Comparison of ENCODE assay signal across 21 mouse cellular contexts in the genomic region with DNA sequence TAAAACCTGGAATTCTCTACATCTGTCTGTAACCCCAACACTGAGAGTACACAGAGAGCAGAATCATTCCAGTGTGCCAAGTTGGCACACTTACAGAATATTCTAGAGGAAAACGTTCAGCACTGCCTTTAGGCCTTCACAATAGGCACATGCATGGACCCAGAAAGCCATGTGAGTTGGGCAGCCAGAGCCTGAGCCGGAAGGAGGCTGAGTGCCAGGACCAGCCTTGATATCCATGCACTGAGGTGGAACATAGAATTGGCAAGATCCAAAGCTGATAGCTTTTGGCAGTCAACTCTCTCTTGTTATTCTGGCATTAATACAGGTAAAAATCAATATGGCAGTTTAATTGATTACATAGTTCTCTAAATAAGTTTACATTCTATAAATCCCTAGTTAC. TPM values are rescaled to one million over a fixed set of nuclear protein-coding genes. Genes with fewer than 3 reads are reported as not detected.
DNase-seq lines count a peak whose midpoint lies in the region; ATAC-seq lines count a peak whose summit lies in the region.
"Had no signal": no experiment of that assay in that cellular context is flagged by ENCODE, and none has a peak within 500 bp of the region (broad histone marks: within the 10 kb centered on the region; RNA-seq: fewer than 3 reads in every experiment).

No protein-coding gene starts in this region.

- no peak for ATAC-seq in kidney, embryonic 15.5 days (replicated peaks; ENCODE audit: low FRiP score)
- ATAC-seq in megakaryocyte progenitor cell, adult 5-6 weeks (replicated peaks; ENCODE audit: poor library complexity): no peak
- ATAC-seq: forebrain, embryonic 14.5 days; hindbrain, embryonic 16.5 days had no signal

- H3K36me3 ChIP-seq in kidney, embryonic 15.5 days: no peaks in the 10 kb centered on the region
- H3K36me3 ChIP-seq: embryonic facial prominence, embryonic 10.5 days; forebrain, embryonic 10.5 days; heart, embryonic 10.5 days; hindbrain, embryonic 12.5 days had no signal

- H3K27me3 ChIP-seq in kidney, embryonic 15.5 days: no peaks in the 10 kb centered on the region
- H3K27me3 ChIP-seq: hindbrain, embryonic 12.5 days had no signal

- no peak overlapping the region for H3K9ac ChIP-seq in kidney, embryonic 15.5 days
- H3K9ac ChIP-seq: hindbrain, embryonic 12.5 days had no signal

- DNase-seq in kidney, adult 9 months: peak; percentile 2
- peak; percentile 4 for DNase-seq in ovary, adult 18-20 months (ENCODE audit: low spot score)
- DNase-seq in ovary, postnatal 10 days (ENCODE audit: low spot score): no peak
- DNase-seq in fat pad, adult 2 months (ENCODE audit: extremely low read depth, low read depth, low spot score): peak; percentile 43
- DNase-seq: adrenal gland, adult 2 months; adrenal gland, postnatal 25 days; cerebellum, adult 9-10 months; gastrocnemius, adult 2 months; gastrocnemius, postnatal 25 days; heart, adult 11 months; heart, postnatal 10 days; heart, postnatal 4 days had no signal

- no peak overlapping the region for H3K4me2 ChIP-seq in kidney, embryonic 15.5 days
- H3K4me2 ChIP-seq: hindbrain, embryonic 12.5 days had no signal

- H3K4me1 ChIP-seq in kidney, embryonic 15.5 days: no peaks in the 10 kb centered on the region
- H3K4me1 ChIP-seq: embryonic facial prominence, embryonic 10.5 days; forebrain, embryonic 10.5 days; heart, embryonic 10.5 days; hindbrain, embryonic 12.5 days had no signal

- 80% methylated on average over 2 of the region's 2 CpGs for WGBS in kidney, embryonic 15.5 days

- H3K27ac ChIP-seq in kidney, embryonic 15.5 days: no peak overlapping the region
- H3K27ac ChIP-seq: embryonic facial prominence, embryonic 10.5 days; forebrain, embryonic 10.5 days; gastrocnemius, adult 2 months; heart, embryonic 10.5 days; hindbrain, embryonic 12.5 days had no signal

- no peaks in the 10 kb centered on the region for H3K9me3 ChIP-seq in kidney, embryonic 15.5 days (replicated peaks)
- H3K9me3 ChIP-seq: embryonic facial prominence, embryonic 10.5 days; forebrain, embryonic 10.5 days; heart, embryonic 10.5 days; hindbrain, embryonic 12.5 days had no signal

- H3K4me3 ChIP-seq in kidney, embryonic 15.5 days (replicated peaks): no peak overlapping the region
- H3K4me3 ChIP-seq: embryonic facial prominence, embryonic 10.5 days; forebrain, embryonic 10.5 days; gastrocnemius, adult 2 months; heart, embryonic 10.5 days; hindbrain, embryonic 12.5 days had no signal

RNA-seq across cellular contexts. Expression of a gene that starts 0.9 kb away (rescaled TPM):
- polyA plus RNA-seq in kidney, embryonic 15.5 days (2015; fragmentation: Nextera tagmentation; extraction: Ambion mirVana): not detected in 2 replicates
- not detected in 2 replicates for total RNA-seq in megakaryocyte progenitor cell, adult 5-6 weeks (2015)
- total RNA-seq in megakaryocyte progenitor cell, adult 5-6 weeks (2017): not detected in 2 replicates
- total RNA-seq: adrenal gland, adult 2 months; adrenal gland, postnatal 25 days; gastrocnemius, adult 2 months; gastrocnemius, postnatal 25 days; heart, postnatal 10 days; heart, postnatal 4 days had no signal
- polyA plus RNA-seq: adrenal gland, adult 2 months; embryonic facial prominence, embryonic 10.5 days; forebrain, embryonic 10.5 days; forebrain, embryonic 14.5 days; heart, embryonic 10.5 days; heart, embryonic 14.5 days; hindbrain, embryonic 12.5 days; hindbrain, embryonic 16.5 days had no signal
